Mouse (Mus musculus) urinary bladder, postnatal 4 days (tissue): ENCODE data around the gene Pramef6.
"Not testable (repeated sequence)": the region's sequence is repeated elsewhere in the genome, so short reads cannot be mapped to it uniquely, and the experiment has no call there.

ENCODE experiments used
- DNase-seq, 2 experiments: peaks; one replicate each; pipeline ENCODE4 v3.0.0; 2021 to 2022; ENCODE audit warnings: low spot score in 2 of 2

Pramef6 gene

DNA sequence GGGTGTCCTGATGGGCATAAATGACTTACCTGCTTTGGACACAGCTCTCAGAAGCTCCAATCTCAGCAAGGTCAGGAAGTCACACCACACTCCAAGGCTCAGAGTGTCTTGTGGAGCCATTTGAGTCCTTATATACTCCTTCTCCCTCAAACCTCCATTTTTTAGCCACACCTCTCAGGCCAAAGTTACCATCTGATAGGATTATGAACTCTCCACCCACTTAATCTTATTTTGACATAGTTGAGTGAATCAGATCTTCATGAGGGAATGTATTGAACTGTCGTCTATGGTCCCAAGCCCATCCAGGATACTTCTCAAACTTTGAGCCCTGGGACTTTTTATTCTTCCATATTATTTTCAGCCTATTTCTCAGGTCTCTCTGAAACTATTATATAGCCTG is at the start of gene Pramef6:
Gene Pramef6, minus strand, starts transcription at position 101 of the 400 bp plus-strand sequence.
- DNase-seq, result not testable (repeated sequence)

- DNase-seq, result not testable (repeated sequence)
Measured at GRCm38 (mm10) chr4:143894406-143894805, 5.8 kb downstream of the Pramef6 start.

DNA sequence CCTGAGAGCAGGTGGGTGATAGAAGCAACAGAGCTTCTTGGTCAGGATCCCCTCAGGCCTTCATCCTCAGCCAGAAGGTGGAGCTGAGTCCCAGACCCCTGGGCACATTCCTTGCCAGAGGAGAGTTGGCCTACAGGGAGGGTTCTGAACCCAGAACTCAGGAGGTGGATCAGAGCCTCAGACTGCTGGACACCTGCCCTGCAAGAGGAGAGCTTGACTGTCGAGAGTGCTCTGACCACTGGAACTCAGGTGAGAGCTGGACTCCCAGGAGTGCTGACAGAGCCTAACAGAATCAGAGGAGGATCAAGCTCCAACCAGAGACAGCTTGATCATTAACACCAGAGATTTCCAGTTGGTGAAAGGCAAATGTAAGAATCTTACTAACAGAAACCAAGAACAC is 17.8 kb downstream of the Pramef6 start:
- not testable (repeated sequence) for DNase-seq

GRCm38 (mm10) chr4:143846197-143846596 is 54.0 kb downstream of the Pramef6 start, which contains the start of gene Gm13103:
Gene Gm13103 (plus strand): TSS chr4:143846497.
- DNase-seq, result not testable (repeated sequence)
